Mouse (Mus musculus): ENCODE results near the gene Pklr. TPM values are rescaled to one million over a fixed set of nuclear protein-coding genes. Genes with fewer than 3 reads are reported as not detected.

Gene Pklr
- polyA plus RNA-seq, 1 experiment = 2.2 TPM

DNA sequence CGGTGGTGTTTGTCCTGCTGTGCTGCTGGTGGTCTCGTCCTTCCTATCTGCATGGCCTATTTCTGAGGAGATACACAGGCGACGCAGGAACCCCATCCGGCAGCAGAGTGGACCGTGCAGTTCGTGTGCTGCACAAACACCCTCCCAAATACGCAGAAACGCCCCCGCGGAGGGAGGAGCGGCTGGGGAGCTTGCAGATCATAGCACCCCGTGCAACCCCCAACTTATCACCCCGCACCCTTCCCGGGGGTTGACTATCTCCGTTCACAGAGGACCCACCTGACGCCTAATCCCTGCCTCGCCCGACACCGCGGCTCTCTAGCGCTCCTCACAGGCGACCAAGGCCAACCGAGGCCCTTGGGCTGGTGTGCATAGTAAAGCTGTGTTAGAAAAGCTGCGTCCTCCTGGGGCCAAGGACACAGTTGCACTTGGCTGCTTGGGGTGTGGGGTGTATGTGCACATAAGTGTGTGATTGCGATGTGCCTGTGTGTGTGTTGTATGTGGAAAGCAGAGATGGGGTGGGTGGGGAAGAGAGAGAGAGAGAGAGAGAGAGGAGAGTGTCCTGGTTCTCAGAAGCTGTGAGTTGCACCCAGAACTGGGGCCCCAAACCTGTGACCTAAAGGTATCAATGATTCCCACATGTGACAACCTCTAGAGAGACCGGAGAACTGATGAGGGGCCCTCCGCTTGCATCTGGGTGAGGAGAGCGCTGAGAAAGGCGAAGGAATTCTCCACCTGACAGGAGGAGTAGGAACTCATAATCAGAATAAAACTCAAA, 3.5 kb upstream of the Pklr start:
- Histone ChIP-seq H3K27me3 (ENCODE audit: control insufficient read depth, insufficient read depth, low read length) (no peaks in the 10 kb centered on the region; the same call in 1 of the 2 replicates), H3K27ac (ENCODE audit: control insufficient read depth, insufficient read depth, low read length) (no peak overlapping the region), H3K4me3 (ENCODE audit: control insufficient read depth, insufficient read depth, low read length) (no peak overlapping the region), H3K4me1 (replicated peaks; ENCODE audit: control insufficient read depth, insufficient read depth, low read length) (0 out of 2 replicates have a peak, but pooled peaks cover 5% of the 10 kb centered on the region), H3K36me3 (ENCODE audit: control insufficient read depth, insufficient read depth, low read length) (no peaks in the 10 kb centered on the region)
- TF ChIP-seq CTCF (IDR thresholded peaks at IDR 0.05; ENCODE audit: borderline replicate concordance, control insufficient read depth, extremely low read depth, insufficient read depth, low read length, poor library complexity) (no peak), POLR2A (IDR thresholded peaks at IDR 0.05; ENCODE audit: control insufficient read depth, extremely low read depth, insufficient read depth, low read length, poor library complexity) (no peak)
- 23% methylated on average over 30 of the region's 30 CpGs for WGBS
- no peak for DNase-seq

DNA sequence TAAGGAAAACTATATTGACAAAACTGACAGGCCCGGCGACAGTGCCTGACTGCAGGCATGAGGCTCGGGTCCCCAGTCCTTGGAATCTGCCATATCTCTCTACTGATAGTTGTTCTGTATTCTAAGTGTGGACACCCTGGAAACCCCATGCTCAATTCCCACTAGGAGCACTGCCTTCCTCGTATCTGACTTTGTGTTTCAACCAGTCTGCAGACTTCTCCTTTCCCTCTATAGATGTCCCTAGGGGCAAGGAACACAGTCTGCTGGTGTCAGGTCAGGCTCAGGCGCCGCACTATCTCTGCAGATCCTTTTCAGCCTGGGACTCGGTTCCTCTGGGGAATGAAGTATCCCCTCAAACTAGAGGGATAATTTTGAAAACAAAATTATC, 2.9 kb upstream of the Pklr start:
- WGBS = 91% methylated on average over 7 of the region's 7 CpGs
- no peaks in the 10 kb centered on the region; the same call in 1 of the 2 replicates for H3K27me3 ChIP-seq (ENCODE audit: control insufficient read depth, insufficient read depth, low read length)
- no peak for DNase-seq
- TF ChIP-seq CTCF (IDR thresholded peaks at IDR 0.05; ENCODE audit: borderline replicate concordance, control insufficient read depth, extremely low read depth, insufficient read depth, low read length, poor library complexity) (no peak), POLR2A (IDR thresholded peaks at IDR 0.05; ENCODE audit: control insufficient read depth, extremely low read depth, insufficient read depth, low read length, poor library complexity) (no peak)
- no peak overlapping the region for H3K27ac ChIP-seq (ENCODE audit: control insufficient read depth, insufficient read depth, low read length)
- 0 out of 2 replicates have a peak, but pooled peaks cover 5% of the 10 kb centered on the region for H3K4me1 ChIP-seq (replicated peaks; ENCODE audit: control insufficient read depth, insufficient read depth, low read length)
- H3K36me3 ChIP-seq (ENCODE audit: control insufficient read depth, insufficient read depth, low read length) = no peaks in the 10 kb centered on the region
- no peak overlapping the region for H3K4me3 ChIP-seq (ENCODE audit: control insufficient read depth, insufficient read depth, low read length)

DNA sequence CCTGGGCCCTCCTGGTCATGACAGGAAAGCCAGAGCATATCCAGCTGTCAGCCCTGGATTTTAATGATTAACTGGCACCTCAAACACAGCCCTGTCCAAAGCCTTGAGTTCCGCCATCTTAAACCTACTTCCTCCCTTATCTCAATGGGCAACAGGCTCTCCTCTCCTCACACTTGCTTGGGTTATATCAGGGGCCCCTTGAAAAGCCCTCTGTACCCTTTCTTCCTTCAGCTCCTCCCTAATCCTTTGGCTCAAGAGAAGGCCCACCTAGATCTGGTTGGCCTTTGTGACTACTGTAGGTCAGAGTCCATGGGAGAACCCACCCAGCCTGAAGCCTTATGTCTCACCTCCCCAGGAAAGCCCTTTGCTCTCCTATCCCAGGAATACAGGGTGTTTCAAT, 2.2 kb upstream of the Pklr start:
- Histone ChIP-seq H3K27ac (ENCODE audit: control insufficient read depth, insufficient read depth, low read length) (no peak overlapping the region), H3K4me3 (ENCODE audit: control insufficient read depth, insufficient read depth, low read length) (no peak overlapping the region), H3K4me1 (replicated peaks; ENCODE audit: control insufficient read depth, insufficient read depth, low read length) (0 out of 2 replicates have a peak, but pooled peaks cover 5% of the 10 kb centered on the region), H3K36me3 (ENCODE audit: control insufficient read depth, insufficient read depth, low read length) (no peaks in the 10 kb centered on the region), H3K27me3 (ENCODE audit: control insufficient read depth, insufficient read depth, low read length) (no peaks in the 10 kb centered on the region; the same call in 1 of the 2 replicates)
- no peak for DNase-seq
- TF ChIP-seq CTCF (IDR thresholded peaks at IDR 0.05; ENCODE audit: borderline replicate concordance, control insufficient read depth, extremely low read depth, insufficient read depth, low read length, poor library complexity) = no peak
- 86% methylated on average over 1 of the region's 1 CpGs for WGBS

DNA sequence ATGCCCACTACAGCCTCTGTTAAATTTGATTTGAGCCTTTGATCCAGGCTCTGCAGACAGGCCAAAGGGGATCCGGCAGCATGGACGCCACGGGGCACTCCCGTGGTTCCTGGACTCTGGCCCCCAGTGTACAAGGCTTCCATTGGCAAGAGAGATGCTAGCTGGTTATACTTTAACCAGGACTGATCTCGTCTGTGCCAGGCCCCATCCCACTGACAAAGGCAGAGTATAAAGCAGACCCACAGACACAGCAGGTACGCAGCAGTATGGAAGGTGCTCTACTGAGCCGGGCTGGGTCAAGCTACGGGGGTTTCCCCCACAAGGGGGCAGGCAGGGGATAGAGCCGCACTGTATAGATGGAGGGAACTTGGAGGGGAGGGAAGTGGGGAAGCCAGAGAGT, 423 bp downstream of the Pklr start:
- Histone ChIP-seq H3K4me1 (replicated peaks; ENCODE audit: control insufficient read depth, insufficient read depth, low read length) (0 out of 2 replicates have a peak, but pooled peaks cover 5% of the 10 kb centered on the region), H3K27me3 (ENCODE audit: control insufficient read depth, insufficient read depth, low read length) (no peaks in the 10 kb centered on the region; the same call in 1 of the 2 replicates), H3K4me3 (ENCODE audit: control insufficient read depth, insufficient read depth, low read length) (no peak overlapping the region), H3K27ac (ENCODE audit: control insufficient read depth, insufficient read depth, low read length) (no peak overlapping the region), H3K36me3 (ENCODE audit: control insufficient read depth, insufficient read depth, low read length) (no peaks in the 10 kb centered on the region)
- 50% methylated on average over 9 of the region's 9 CpGs for WGBS
- peak; percentile 74; the same call in 1 of the 2 replicates for TF ChIP-seq CTCF (IDR thresholded peaks at IDR 0.05; ENCODE audit: borderline replicate concordance, control insufficient read depth, extremely low read depth, insufficient read depth, low read length, poor library complexity)
- TF ChIP-seq POLR2A (IDR thresholded peaks at IDR 0.05; ENCODE audit: control insufficient read depth, extremely low read depth, insufficient read depth, low read length, poor library complexity) = no peak
- peak; percentile 58 for DNase-seq

DNA sequence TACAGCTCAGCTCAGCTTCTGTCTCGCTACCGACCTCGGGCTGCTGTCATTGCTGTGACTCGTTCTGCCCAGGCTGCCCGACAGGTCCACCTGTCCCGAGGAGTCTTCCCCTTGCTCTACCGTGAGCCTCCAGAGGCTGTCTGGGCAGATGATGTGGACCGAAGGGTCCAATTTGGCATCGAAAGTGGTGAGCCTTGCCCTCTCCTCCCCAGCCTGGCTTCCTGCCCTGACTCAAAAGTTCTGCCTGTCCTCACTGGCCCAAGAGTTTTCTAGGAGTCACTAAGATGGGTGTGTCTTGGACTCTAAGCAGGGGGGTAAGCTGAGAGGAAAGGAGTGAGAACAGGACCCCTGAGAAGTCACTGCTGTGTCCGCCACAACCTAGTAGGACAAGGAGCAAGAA, 8.9 kb downstream of the Pklr start:
- Histone ChIP-seq H3K36me3 (ENCODE audit: control insufficient read depth, insufficient read depth, low read length) (no peaks in the 10 kb centered on the region), H3K27me3 (ENCODE audit: control insufficient read depth, insufficient read depth, low read length) (no peaks in the 10 kb centered on the region), H3K4me3 (ENCODE audit: control insufficient read depth, insufficient read depth, low read length) (no peak overlapping the region), H3K4me1 (replicated peaks; ENCODE audit: control insufficient read depth, insufficient read depth, low read length) (no peaks in the 10 kb centered on the region), H3K27ac (ENCODE audit: control insufficient read depth, insufficient read depth, low read length) (no peak overlapping the region)
- WGBS = 69% methylated on average over 10 of the region's 10 CpGs
- DNase-seq = no peak
- TF ChIP-seq POLR2A (IDR thresholded peaks at IDR 0.05; ENCODE audit: control insufficient read depth, extremely low read depth, insufficient read depth, low read length, poor library complexity) (no peak), CTCF (IDR thresholded peaks at IDR 0.05; ENCODE audit: borderline replicate concordance, control insufficient read depth, extremely low read depth, insufficient read depth, low read length, poor library complexity) (no peak)

DNA sequence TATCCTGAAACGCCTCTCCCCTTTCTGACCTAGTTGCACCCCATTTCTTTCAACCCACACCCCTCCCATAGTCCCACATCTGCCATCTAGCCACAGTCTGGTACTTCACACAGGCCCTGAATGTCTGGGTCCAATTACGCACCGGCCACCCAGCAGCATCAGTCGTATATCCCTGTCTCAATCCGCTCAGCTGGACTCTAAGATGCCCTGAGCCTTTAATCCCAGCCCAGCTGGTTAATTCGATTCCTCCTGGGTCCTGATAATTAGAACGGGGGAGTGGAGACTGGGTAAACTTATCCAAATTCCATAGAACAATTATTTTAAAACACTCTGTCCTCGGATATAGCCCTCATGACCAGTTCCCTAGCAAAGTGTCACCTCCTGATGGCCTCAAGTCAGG, 9.6 kb downstream of the Pklr start:
- TF ChIP-seq POLR2A (IDR thresholded peaks at IDR 0.05; ENCODE audit: control insufficient read depth, extremely low read depth, insufficient read depth, low read length, poor library complexity) = no peak
- TF ChIP-seq CTCF (IDR thresholded peaks at IDR 0.05; ENCODE audit: borderline replicate concordance, control insufficient read depth, extremely low read depth, insufficient read depth, low read length, poor library complexity) = no peak
- 75% methylated on average over 8 of the region's 8 CpGs for WGBS
- DNase-seq = no peak
- Histone ChIP-seq H3K4me1 (replicated peaks; ENCODE audit: control insufficient read depth, insufficient read depth, low read length) (no peaks in the 10 kb centered on the region), H3K27me3 (ENCODE audit: control insufficient read depth, insufficient read depth, low read length) (no peaks in the 10 kb centered on the region), H3K36me3 (ENCODE audit: control insufficient read depth, insufficient read depth, low read length) (no peaks in the 10 kb centered on the region), H3K4me3 (ENCODE audit: control insufficient read depth, insufficient read depth, low read length) (no peak overlapping the region), H3K27ac (ENCODE audit: control insufficient read depth, insufficient read depth, low read length) (no peak overlapping the region)

Measured in thymus, adult 2 months (tissue).